ENCODE assay signal across 29 mouse cellular contexts in the genomic region with DNA sequence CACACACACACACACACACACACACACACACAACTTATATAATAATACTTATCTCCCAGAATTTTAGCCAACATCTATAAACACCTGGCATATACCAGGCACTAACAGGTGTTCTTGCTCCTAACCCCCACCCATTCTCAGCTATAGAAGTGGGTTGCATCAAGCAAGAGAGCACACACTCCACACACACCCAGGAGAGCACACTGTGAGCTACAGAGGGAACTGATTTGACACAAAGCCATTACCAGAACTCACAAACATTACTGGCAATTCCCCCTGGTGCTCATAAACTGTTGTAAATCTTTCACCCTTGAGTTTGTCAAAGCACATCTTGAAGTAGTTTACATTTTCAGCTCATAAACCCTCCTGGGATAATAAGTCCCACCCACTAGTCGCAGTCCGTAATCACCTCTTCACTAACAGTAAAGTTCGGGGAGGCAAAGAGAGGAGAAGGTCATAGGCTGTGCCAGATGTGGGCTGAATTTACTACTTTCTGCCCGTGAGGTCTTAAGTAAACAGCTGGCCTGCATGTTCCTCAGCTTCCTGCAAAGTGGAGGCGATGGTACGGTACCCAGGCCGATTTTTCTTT.
DNase-seq lines count a peak whose midpoint lies in the region; ATAC-seq and TF ChIP-seq lines count a peak whose summit lies in the region.
"Had no signal": no experiment of that assay in that cellular context is flagged by ENCODE, and none has a peak within 500 bp of the region (broad histone marks: within the 10 kb centered on the region; RNA-seq: fewer than 3 reads in every experiment).

No protein-coding gene starts in this region.

- peaks cover 9% of the 10 kb centered on the region; the same call in 1 of the 2 replicates for H3K4me1 ChIP-seq in limb, embryonic 14.5 days (ENCODE audit: control insufficient read depth, insufficient read depth, low read length)
- H3K4me1 ChIP-seq: embryonic facial prominence, embryonic 15.5 days; forebrain, embryonic 12.5 days; hindbrain, embryonic 15.5 days; kidney, embryonic 15.5 days; liver, embryonic 15.5 days; lung, embryonic 15.5 days; midbrain, embryonic 13.5 days had no signal

- H3K4me3 ChIP-seq in limb, embryonic 14.5 days (replicated peaks; ENCODE audit: low read length), result no peak overlapping the region
- H3K4me3 ChIP-seq: embryonic facial prominence, embryonic 15.5 days; forebrain, embryonic 12.5 days; hindbrain, embryonic 15.5 days; kidney, embryonic 15.5 days; layer of hippocampus, adult 2 months; left cerebral cortex, adult 2 months; liver, embryonic 15.5 days; lung, embryonic 15.5 days; midbrain, embryonic 13.5 days had no signal

- 9% methylated on average over 7 of the region's 7 CpGs for WGBS in limb, embryonic 14.5 days

- H3K36me3 ChIP-seq in limb, embryonic 14.5 days (ENCODE audit: control insufficient read depth, insufficient read depth, low read length), result no peaks in the 10 kb centered on the region
- H3K36me3 ChIP-seq: embryonic facial prominence, embryonic 15.5 days; forebrain, embryonic 12.5 days; hindbrain, embryonic 15.5 days; kidney, embryonic 15.5 days; liver, embryonic 15.5 days; lung, embryonic 15.5 days; midbrain, embryonic 13.5 days had no signal

- H3K27ac ChIP-seq in limb, embryonic 14.5 days (replicated peaks; ENCODE audit: low read depth, low read length), result no peak overlapping the region
- H3K27ac ChIP-seq: embryonic facial prominence, embryonic 15.5 days; forebrain, embryonic 12.5 days; hindbrain, embryonic 15.5 days; kidney, embryonic 15.5 days; layer of hippocampus, adult 2 months; left cerebral cortex, adult 2 months; liver, embryonic 15.5 days; lung, embryonic 15.5 days; midbrain, embryonic 13.5 days had no signal

- H3K9ac ChIP-seq in limb, embryonic 14.5 days (ENCODE audit: low read depth, low read length, severe bottlenecking), result no peak overlapping the region
- H3K9ac ChIP-seq: embryonic facial prominence, embryonic 15.5 days; forebrain, embryonic 12.5 days; hindbrain, embryonic 15.5 days; kidney, embryonic 15.5 days; liver, embryonic 15.5 days; lung, embryonic 15.5 days; midbrain, embryonic 13.5 days had no signal

- intact Hi-C loops in gastrocnemius, postnatal 14 days (cut with DNase I; ENCODE audit: low total_unique reads), result no loop called here

- DNase-seq in NIH3T3 (ENCODE audit: low read depth), result peak; percentile 3
- DNase-seq in embryo, embryonic 11 days, result peak; percentile 56
- DNase-seq in hindlimb bud, embryonic 11.5 days (ENCODE audit: extremely low spot score, low read depth, low spot score), result peak; percentile 95
- peak; percentile 58 for DNase-seq in limb, embryonic 14.5 days (ENCODE audit: low spot score)
- DNase-seq in urinary bladder, adult 18-20 months (ENCODE audit: low spot score in 2 of 2), result no peak
- DNase-seq in gastrocnemius, postnatal 14 days, result no peak
- no peak for DNase-seq in urinary bladder, adult 2 months (ENCODE audit: low spot score)
- DNase-seq: adrenal gland, postnatal 25 days; cerebellum, adult 11-12 months; cerebellum, adult 9-11 months; gastrocnemius, postnatal 25 days; heart, adult 18-20 months; kidney, adult 18-20 months; kidney, postnatal 36 days; lung, postnatal 36 days; right cerebral cortex, adult 18-20 months; thymus, adult 2 months; thymus, postnatal 36 days had no signal

- peak; percentile 50; the same call in 1 of the 2 replicates for ATAC-seq in limb, embryonic 14.5 days (ENCODE audit: low FRiP score, low read depth)
- ATAC-seq: CD4-positive, CD25-positive, alpha-beta regulatory T cell, adult 4 months; midbrain, embryonic 13.5 days had no signal

- H3K9me3 ChIP-seq in limb, embryonic 14.5 days (ENCODE audit: control insufficient read depth, low read length), result no peaks in the 10 kb centered on the region
- H3K9me3 ChIP-seq: embryonic facial prominence, embryonic 15.5 days; forebrain, embryonic 12.5 days; hindbrain, embryonic 15.5 days; kidney, embryonic 15.5 days; liver, embryonic 15.5 days; lung, embryonic 15.5 days; midbrain, embryonic 13.5 days had no signal

- H3K27me3 ChIP-seq in limb, embryonic 14.5 days (ENCODE audit: control insufficient read depth, insufficient read depth, low read length), result peaks cover 22% of the 10 kb centered on the region; the same call in 1 of the 2 replicates
- H3K27me3 ChIP-seq: embryonic facial prominence, embryonic 15.5 days; forebrain, embryonic 12.5 days; hindbrain, embryonic 15.5 days; kidney, embryonic 15.5 days; liver, embryonic 15.5 days; lung, embryonic 15.5 days; midbrain, embryonic 13.5 days had no signal

- no peak for TF ChIP-seq POLR2A in limb, embryonic 14.5 days (IDR thresholded peaks at IDR 0.05; ENCODE audit: borderline replicate concordance, extremely low read depth, insufficient read depth, insufficient read length)

- no peak overlapping the region for H3K4me2 ChIP-seq in limb, embryonic 14.5 days (replicated peaks; ENCODE audit: low read depth, low read length, severe bottlenecking)
- H3K4me2 ChIP-seq: embryonic facial prominence, embryonic 15.5 days; forebrain, embryonic 12.5 days; heart, embryonic 11.5 days; hindbrain, embryonic 15.5 days; kidney, embryonic 15.5 days; liver, embryonic 15.5 days; lung, embryonic 15.5 days; midbrain, embryonic 13.5 days had no signal

Comparison
In these comparisons a context has a peak if more than half of its experiments do, and no peak if none do; other contexts are left out.
1. DNase-seq: peak in NIH3T3 (single experiment), embryo, embryonic 11 days (single experiment), hindlimb bud, embryonic 11.5 days (single experiment) and limb, embryonic 14.5 days (single experiment); none in urinary bladder, adult 18-20 months (0 of 2), gastrocnemius, postnatal 14 days (single experiment) and urinary bladder, adult 2 months (single experiment).